Mouse (Mus musculus): ENCODE results near the gene Zfyve16. TPM values are rescaled to one million over a fixed set of nuclear protein-coding genes. Genes with fewer than 3 reads are reported as not detected.

Zfyve16 gene
- 10.9 and 11.5 TPM in 2 replicates for polyA plus RNA-seq (2015; fragmentation: Nextera tagmentation; extraction: Ambion mirVana)

- ATAC-seq (ENCODE audit: insufficient number of reproducible peaks, low FRiP score, low TSS enrichment, low read depth): peak; percentile 96
- Histone ChIP-seq H3K9ac (peak within 1 kb of the TSS; percentile 61), H3K27ac (peak within 1 kb of the TSS; percentile 96), H3K9me3 (no peaks in the 10 kb centered on the region), H3K4me3 (peak within 1 kb of the TSS; percentile 80), H3K36me3 (0 out of 2 replicates have a peak, but pooled peaks cover 2% of the 10 kb centered on the region), H3K4me1 (peaks cover 5% of the 10 kb centered on the region; the same call in 1 of the 2 replicates), H3K27me3 (no peaks in the 10 kb centered on the region), H3K4me2 (peak within 1 kb of the TSS; percentile 55)
- under 1% methylated on average over 46 of the region's 46 CpGs for WGBS
Measured at GRCm38 (mm10) chr13:92530721-92531211, at the start of gene Zfyve16. Gene Zfyve16, minus strand, starts transcription at chr13:92530868.

- ATAC-seq (ENCODE audit: insufficient number of reproducible peaks, low FRiP score, low TSS enrichment, low read depth): no peak
- 77% methylated on average over 4 of the region's 4 CpGs for WGBS
- Histone ChIP-seq H3K27me3 (no peaks in the 10 kb centered on the region), H3K9ac (no peak overlapping the region), H3K27ac (no peak overlapping the region), H3K36me3 (no peaks in the 10 kb centered on the region), H3K9me3 (no peaks in the 10 kb centered on the region), H3K4me2 (no peak overlapping the region), H3K4me3 (no peak overlapping the region), H3K4me1 (no peaks in the 10 kb centered on the region)
Measured at GRCm38 (mm10) chr13:92578210-92578609, 47.5 kb upstream of the Zfyve16 start.

DNA sequence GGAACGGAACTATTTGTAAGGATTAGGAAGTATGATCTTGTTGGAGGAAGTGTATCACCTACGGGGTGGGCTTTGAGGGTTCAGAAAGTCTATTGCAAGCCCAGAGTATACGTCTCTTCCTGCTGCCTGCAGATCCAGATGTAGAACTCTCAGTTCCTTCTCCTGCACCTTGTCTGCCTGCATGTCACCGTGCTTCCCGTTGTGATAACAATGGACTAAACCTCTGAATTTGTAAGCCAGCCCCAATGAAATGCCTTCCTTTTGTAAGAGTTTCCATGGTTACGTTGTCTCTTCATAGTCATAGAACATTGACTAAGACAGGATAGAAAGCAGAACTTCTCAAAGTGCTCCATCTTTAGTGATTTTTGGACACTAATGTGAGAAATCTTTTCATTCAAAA is 46.0 kb upstream of the Zfyve16 start:
- Histone ChIP-seq H3K27ac (no peak overlapping the region), H3K9me3 (no peaks in the 10 kb centered on the region), H3K27me3 (no peaks in the 10 kb centered on the region), H3K4me3 (no peak overlapping the region), H3K9ac (no peak overlapping the region), H3K4me2 (no peak overlapping the region), H3K4me1 (no peaks in the 10 kb centered on the region), H3K36me3 (no peaks in the 10 kb centered on the region)
- ATAC-seq (ENCODE audit: insufficient number of reproducible peaks, low FRiP score, low TSS enrichment, low read depth): no peak
- 69% methylated on average over 6 of the region's 6 CpGs for WGBS

GRCm38 (mm10) chr13:92576072-92576471 is 45.4 kb upstream of the Zfyve16 start, which contains the start of gene Spz1:
Gene Spz1, minus strand, starts transcription at chr13:92576172.
- no peaks in the 10 kb centered on the region for H3K9me3 ChIP-seq
- no peak within 1 kb of the TSS for H3K4me3 ChIP-seq
- no peaks in the 10 kb centered on the region for H3K36me3 ChIP-seq
- H3K9ac ChIP-seq: no peak within 1 kb of the TSS
- H3K4me2 ChIP-seq: no peak within 1 kb of the TSS
- no peaks in the 10 kb centered on the region for H3K4me1 ChIP-seq
- H3K27ac ChIP-seq: no peak within 1 kb of the TSS
- no peak for ATAC-seq (ENCODE audit: insufficient number of reproducible peaks, low FRiP score, low TSS enrichment, low read depth)
- no peaks in the 10 kb centered on the region for H3K27me3 ChIP-seq

DNA sequence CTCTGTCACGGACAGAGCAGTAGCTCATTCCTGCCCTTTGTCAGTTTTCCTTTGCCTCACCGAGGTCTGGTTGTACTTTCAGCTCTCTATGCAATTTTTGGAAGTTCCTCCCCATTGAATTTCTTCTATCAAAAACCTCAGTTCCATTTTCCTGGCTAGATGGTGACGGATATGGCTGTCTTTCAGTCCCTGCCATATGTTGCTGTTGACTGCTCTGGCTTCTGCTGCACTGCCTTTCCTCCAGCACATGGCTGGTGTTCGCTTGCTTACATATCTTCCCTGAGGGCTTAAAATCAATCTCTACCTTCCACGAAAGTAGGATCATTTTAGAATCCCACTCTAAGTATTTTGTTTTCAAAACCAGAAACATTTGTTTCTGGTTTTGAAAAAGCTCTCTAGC is 28.8 kb upstream of the Zfyve16 start:
- no peak overlapping the region for H3K27ac ChIP-seq
- no peaks in the 10 kb centered on the region for H3K9me3 ChIP-seq
- no peaks in the 10 kb centered on the region; the same call in 1 of the 2 replicates for H3K4me1 ChIP-seq
- H3K4me2 ChIP-seq: no peak overlapping the region
- no peak for ATAC-seq (ENCODE audit: insufficient number of reproducible peaks, low FRiP score, low TSS enrichment, low read depth)
- WGBS: 61% methylated on average over 5 of the region's 5 CpGs
- no peak overlapping the region for H3K4me3 ChIP-seq
- H3K9ac ChIP-seq: no peak overlapping the region
- no peaks in the 10 kb centered on the region for H3K27me3 ChIP-seq
- H3K36me3 ChIP-seq: no peaks in the 10 kb centered on the region

DNA sequence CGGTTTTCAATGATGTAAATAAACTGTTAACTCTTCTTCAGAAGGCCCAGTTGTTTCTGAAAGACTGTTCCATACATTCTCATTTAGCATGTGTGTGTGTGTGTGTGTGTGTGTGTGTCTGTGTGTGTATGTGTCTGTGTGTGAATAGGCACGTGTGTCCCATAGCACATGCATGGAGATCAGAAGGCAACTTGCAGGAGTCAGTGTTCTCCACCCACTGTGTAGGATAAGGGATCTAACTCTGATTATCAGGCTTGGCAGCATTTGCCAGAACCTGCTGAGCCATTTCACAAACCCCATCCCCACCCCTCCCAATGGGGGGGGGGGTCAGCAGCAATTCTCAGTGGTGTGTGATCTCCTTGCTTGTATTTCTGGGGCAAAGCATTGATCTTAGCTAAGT is 26.6 kb upstream of the Zfyve16 start:
- no peak overlapping the region for H3K4me2 ChIP-seq
- no peak overlapping the region for H3K4me3 ChIP-seq
- H3K9ac ChIP-seq: no peak overlapping the region
- no peaks in the 10 kb centered on the region for H3K36me3 ChIP-seq
- no peaks in the 10 kb centered on the region for H3K27me3 ChIP-seq
- no peak overlapping the region for H3K27ac ChIP-seq
- ATAC-seq (ENCODE audit: insufficient number of reproducible peaks, low FRiP score, low TSS enrichment, low read depth): no peak
- WGBS: 49% methylated on average over 2 of the region's 2 CpGs
- no peaks in the 10 kb centered on the region; the same call in 1 of the 2 replicates for H3K4me1 ChIP-seq
- H3K9me3 ChIP-seq: no peaks in the 10 kb centered on the region

GRCm38 (mm10) chr13:92556458-92557126 is 25.9 kb upstream of the Zfyve16 start:
- Histone ChIP-seq H3K9ac (no peak overlapping the region), H3K4me1 (no peaks in the 10 kb centered on the region; the same call in 1 of the 2 replicates), H3K9me3 (no peaks in the 10 kb centered on the region), H3K4me2 (no peak overlapping the region), H3K36me3 (no peaks in the 10 kb centered on the region), H3K27ac (no peak overlapping the region), H3K27me3 (no peaks in the 10 kb centered on the region), H3K4me3 (no peak overlapping the region)
- 29% methylated on average over 8 of the region's 8 CpGs for WGBS
- no peak for ATAC-seq (ENCODE audit: insufficient number of reproducible peaks, low FRiP score, low TSS enrichment, low read depth)

DNA sequence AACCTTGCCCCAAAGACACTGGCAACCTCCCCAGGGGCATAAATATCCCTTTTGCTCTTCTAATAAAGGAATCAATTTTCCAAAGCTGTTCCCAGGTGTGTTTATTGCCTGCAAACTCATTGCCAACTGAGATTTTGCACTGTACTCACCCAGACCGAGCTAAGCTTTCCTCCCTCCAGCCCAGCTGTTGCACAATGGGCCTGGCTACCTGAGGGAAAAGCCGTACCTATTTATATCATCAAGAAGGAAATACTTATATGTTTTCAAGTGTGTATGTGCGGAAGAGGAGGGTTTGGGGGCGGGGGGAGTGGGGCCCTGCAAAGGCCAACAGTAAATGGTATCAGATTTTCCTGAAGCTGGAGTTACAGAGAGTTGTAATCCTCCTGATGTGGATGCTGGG is 16.4 kb upstream of the Zfyve16 start:
- WGBS: 72% methylated on average over 4 of the region's 4 CpGs
- ATAC-seq (ENCODE audit: insufficient number of reproducible peaks, low FRiP score, low TSS enrichment, low read depth): no peak
- Histone ChIP-seq H3K27me3 (no peaks in the 10 kb centered on the region), H3K4me3 (no peak overlapping the region), H3K9ac (no peak overlapping the region), H3K27ac (no peak overlapping the region), H3K4me1 (no peaks in the 10 kb centered on the region), H3K4me2 (no peak overlapping the region), H3K9me3 (no peaks in the 10 kb centered on the region), H3K36me3 (no peaks in the 10 kb centered on the region)

DNA sequence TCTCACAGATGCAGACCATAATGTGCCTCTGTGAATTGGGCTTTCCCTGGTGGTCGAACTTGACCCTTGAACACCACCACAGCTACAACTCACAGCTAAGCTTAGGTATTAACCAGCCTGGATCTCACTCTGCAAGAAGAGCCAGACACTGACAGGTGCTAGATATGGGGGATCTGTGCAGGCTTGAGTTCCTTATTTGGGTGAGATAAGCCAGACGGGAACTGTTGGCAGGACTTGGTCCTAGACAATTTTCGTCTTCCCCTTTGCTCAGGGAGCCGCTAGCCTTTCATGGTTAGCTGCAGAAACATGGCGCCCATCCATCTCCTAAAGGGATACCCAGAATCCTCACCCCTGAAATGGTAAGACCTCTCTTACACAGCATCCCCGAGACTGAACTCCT is 10.3 kb upstream of the Zfyve16 start:
- no peak for ATAC-seq (ENCODE audit: insufficient number of reproducible peaks, low FRiP score, low TSS enrichment, low read depth)
- Histone ChIP-seq H3K27me3 (no peaks in the 10 kb centered on the region), H3K4me3 (no peak overlapping the region), H3K9ac (no peak overlapping the region), H3K9me3 (no peaks in the 10 kb centered on the region), H3K27ac (no peak overlapping the region), H3K4me1 (no peaks in the 10 kb centered on the region), H3K4me2 (no peak overlapping the region), H3K36me3 (no peaks in the 10 kb centered on the region)
- WGBS: 87% methylated on average over 6 of the region's 6 CpGs

DNA sequence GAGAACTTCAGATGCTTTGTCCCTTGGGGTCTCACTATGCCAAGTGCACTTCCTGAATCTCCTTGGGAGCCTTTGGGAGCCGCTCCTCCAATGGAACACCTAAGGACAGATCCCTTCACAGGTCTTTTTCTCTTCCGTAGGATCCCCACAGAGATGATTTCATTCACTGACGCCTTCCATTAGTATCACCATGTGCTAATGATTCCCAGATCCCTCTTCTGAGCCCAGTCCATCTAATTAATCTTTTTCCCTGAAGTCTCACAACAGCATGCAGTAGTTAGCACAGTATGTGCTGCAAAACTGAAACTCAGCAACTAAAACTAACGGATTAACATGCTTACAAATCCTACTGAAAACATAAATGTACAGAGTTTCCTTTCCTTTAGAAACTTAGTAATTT is 8.5 kb upstream of the Zfyve16 start:
- H3K9ac ChIP-seq: no peak overlapping the region
- 51% methylated on average over 4 of the region's 4 CpGs for WGBS
- no peaks in the 10 kb centered on the region for H3K27me3 ChIP-seq
- no peak overlapping the region for H3K27ac ChIP-seq
- no peaks in the 10 kb centered on the region for H3K9me3 ChIP-seq
- no peak overlapping the region for H3K4me2 ChIP-seq
- ATAC-seq (ENCODE audit: insufficient number of reproducible peaks, low FRiP score, low TSS enrichment, low read depth): no peak
- no peaks in the 10 kb centered on the region for H3K4me1 ChIP-seq
- no peaks in the 10 kb centered on the region for H3K36me3 ChIP-seq
- no peak overlapping the region for H3K4me3 ChIP-seq

DNA sequence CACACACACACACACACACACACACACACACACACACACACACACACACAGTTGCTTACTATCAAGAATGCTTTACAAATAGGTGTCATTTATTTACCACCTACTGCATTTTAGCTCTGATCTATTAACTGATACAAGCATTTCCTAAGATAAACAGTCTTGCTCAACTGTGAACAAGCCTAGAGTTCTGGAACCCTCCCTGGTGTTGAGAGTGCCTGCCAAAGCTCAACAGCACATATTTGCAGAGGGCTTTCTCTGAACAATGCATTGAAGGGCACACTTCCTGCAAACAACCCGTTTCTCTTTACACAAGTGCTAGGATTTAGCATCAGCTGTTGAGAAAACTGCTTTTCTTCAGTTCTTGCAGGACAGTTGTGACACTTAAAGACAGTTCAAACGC is 3.1 kb upstream of the Zfyve16 start:
- Histone ChIP-seq H3K4me2 (no peak overlapping the region), H3K27ac (no peak overlapping the region), H3K4me3 (no peak overlapping the region), H3K27me3 (no peaks in the 10 kb centered on the region), H3K9me3 (no peaks in the 10 kb centered on the region), H3K4me1 (peaks cover 3% of the 10 kb centered on the region; the same call in 1 of the 2 replicates), H3K36me3 (no peaks in the 10 kb centered on the region), H3K9ac (no peak overlapping the region)
- no peak for ATAC-seq (ENCODE audit: insufficient number of reproducible peaks, low FRiP score, low TSS enrichment, low read depth)
- WGBS: 50% methylated on average over 2 of the region's 2 CpGs

- peaks cover 5% of the 10 kb centered on the region; the same call in 1 of the 2 replicates for H3K4me1 ChIP-seq
- 65% methylated on average over 2 of the region's 2 CpGs for WGBS
- ATAC-seq (ENCODE audit: insufficient number of reproducible peaks, low FRiP score, low TSS enrichment, low read depth): no peak
- H3K4me2 ChIP-seq: no peak overlapping the region
- no peaks in the 10 kb centered on the region for H3K9me3 ChIP-seq
- no peaks in the 10 kb centered on the region for H3K36me3 ChIP-seq
- no peak overlapping the region for H3K27ac ChIP-seq
- H3K27me3 ChIP-seq: no peaks in the 10 kb centered on the region
- H3K9ac ChIP-seq: no peak overlapping the region
- H3K4me3 ChIP-seq: no peak overlapping the region
Measured at GRCm38 (mm10) chr13:92532216-92532615, 1.5 kb upstream of the Zfyve16 start.

Measured in limb, embryonic 15.5 days (tissue).